Mouse (Mus musculus): ENCODE data around the gene Elmo1. TPM values are rescaled to one million over a fixed set of nuclear protein-coding genes. Genes with fewer than 3 reads are reported as not detected.

Elmo1 gene
- polyA plus RNA-seq, 1 experiment = 0.40 TPM

- Histone ChIP-seq H3K4me3 (no peak overlapping the region), H3ac (ENCODE audit: control insufficient read depth, insufficient read length) (no peak overlapping the region), H3K36me3 (ENCODE audit: control insufficient read depth, insufficient read depth) (no peaks in the 10 kb centered on the region), H3K27me3 (ENCODE audit: control insufficient read depth, insufficient read depth, insufficient read length) (no peaks in the 10 kb centered on the region), H3K79me2 (ENCODE audit: control insufficient read depth, insufficient read depth) (no peaks in the 10 kb centered on the region), H3K4me2 (ENCODE audit: low read depth) (peak overlapping the region; percentile 16)
- TF ChIP-seq POLR2AphosphoS2 (IDR thresholded peaks at IDR 0.05; ENCODE audit: insufficient read length, low read depth) (no peak), E2F4 (IDR thresholded peaks at IDR 0.05; ENCODE audit: insufficient read depth) (no peak), MYOG (IDR thresholded peaks at IDR 0.05; ENCODE audit: control insufficient read depth in 1 of 3, insufficient read depth in 1 of 3, insufficient read length in 2 of 3, low read depth in 2 of 3) (no peak), MYOD1 (IDR thresholded peaks at IDR 0.05; ENCODE audit: control insufficient read depth in 1 of 3, insufficient read length in 2 of 3, low read depth in 2 of 3) (no peak), MAX (IDR thresholded peaks at IDR 0.05; ENCODE audit: low read depth) (no peak), USF1 (IDR thresholded peaks at IDR 0.05; ENCODE audit: low read depth) (no peak), SRF (IDR thresholded peaks at IDR 0.05; ENCODE audit: control insufficient read depth, insufficient read length, low read depth) (no peak), POLR2A (IDR thresholded peaks at IDR 0.05; ENCODE audit: insufficient read length, low read depth) (no peak)
Observed at GRCm38 (mm10) chr13:20131322-20131997, 41.1 kb downstream of the Elmo1 start.

GRCm38 (mm10) chr13:20131998-20132371 lies 41.6 kb downstream of the Elmo1 start:
- no peaks in the 10 kb centered on the region for H3K27me3 ChIP-seq (ENCODE audit: control insufficient read depth, insufficient read depth, insufficient read length)

GRCm38 (mm10) chr13:20133602-20134394 lies 43.4 kb downstream of the Elmo1 start:
- no peak for TF ChIP-seq E2F4 (IDR thresholded peaks at IDR 0.05; ENCODE audit: insufficient read depth)
- no peak for TF ChIP-seq POLR2A (IDR thresholded peaks at IDR 0.05; ENCODE audit: insufficient read length, low read depth)
- TF ChIP-seq SRF (IDR thresholded peaks at IDR 0.05; ENCODE audit: control insufficient read depth, insufficient read length, low read depth) = no peak
- no peak for TF ChIP-seq MAX (IDR thresholded peaks at IDR 0.05; ENCODE audit: low read depth)
- no peak for TF ChIP-seq POLR2AphosphoS2 (IDR thresholded peaks at IDR 0.05; ENCODE audit: insufficient read length, low read depth)
- no peak for TF ChIP-seq REST (IDR thresholded peaks at IDR 0.05; ENCODE audit: insufficient read depth, insufficient read length)
- no peak for TF ChIP-seq TCF3 (IDR thresholded peaks at IDR 0.05; ENCODE audit: insufficient read length, low read depth)
- TF ChIP-seq USF1 (IDR thresholded peaks at IDR 0.05; ENCODE audit: low read depth) = peak; percentile 61
- TF ChIP-seq TCF12 (IDR thresholded peaks at IDR 0.05; ENCODE audit: insufficient read depth, poor library complexity, severe bottlenecking) = no peak
- TF ChIP-seq CEBPB (IDR thresholded peaks at IDR 0.05; ENCODE audit: insufficient read depth, poor library complexity, severe bottlenecking) = peak; percentile 24; the same call in 1 of the 2 replicates
- H3K27me3 ChIP-seq (ENCODE audit: control insufficient read depth, insufficient read depth, insufficient read length) = no peaks in the 10 kb centered on the region
- H3K4me3 ChIP-seq = no peak overlapping the region

More at GRCm38 (mm10) chr13:20131998-20132371, 41.6 kb downstream of the Elmo1 start:
- H3K4me2 ChIP-seq (ENCODE audit: low read depth) = peak overlapping the region; percentile 16
- H3K4me3 ChIP-seq = no peak overlapping the region
- TF ChIP-seq MAX (IDR thresholded peaks at IDR 0.05; ENCODE audit: low read depth) (no peak), SRF (IDR thresholded peaks at IDR 0.05; ENCODE audit: control insufficient read depth, insufficient read length, low read depth) (no peak), MYOG (IDR thresholded peaks at IDR 0.05; ENCODE audit: control insufficient read depth in 1 of 3, insufficient read depth in 1 of 3, insufficient read length in 2 of 3, low read depth in 2 of 3) (no peak), REST (IDR thresholded peaks at IDR 0.05; ENCODE audit: insufficient read depth, insufficient read length) (no peak), POLR2AphosphoS2 (IDR thresholded peaks at IDR 0.05; ENCODE audit: insufficient read length, low read depth) (no peak), TCF3 (IDR thresholded peaks at IDR 0.05; ENCODE audit: insufficient read length, low read depth) (no peak), USF1 (IDR thresholded peaks at IDR 0.05; ENCODE audit: low read depth) (no peak), TCF12 (IDR thresholded peaks at IDR 0.05; ENCODE audit: insufficient read depth, poor library complexity, severe bottlenecking) (no peak), MYOD1 (IDR thresholded peaks at IDR 0.05; ENCODE audit: control insufficient read depth in 1 of 3, insufficient read length in 2 of 3, low read depth in 2 of 3) (no peak), E2F4 (IDR thresholded peaks at IDR 0.05; ENCODE audit: insufficient read depth) (no peak), POLR2A (IDR thresholded peaks at IDR 0.05; ENCODE audit: insufficient read length, low read depth) (no peak), CEBPB (IDR thresholded peaks at IDR 0.05; ENCODE audit: insufficient read depth, poor library complexity, severe bottlenecking) (no peak)
- no peak overlapping the region for H3ac ChIP-seq (ENCODE audit: control insufficient read depth, insufficient read length)
- no peaks in the 10 kb centered on the region for H3K79me2 ChIP-seq (ENCODE audit: control insufficient read depth, insufficient read depth)
- no peaks in the 10 kb centered on the region for H3K36me3 ChIP-seq (ENCODE audit: control insufficient read depth, insufficient read depth)

GRCm38 (mm10) chr13:20134395-20135225 lies 44.2 kb downstream of the Elmo1 start:
- Histone ChIP-seq H3K27me3 (ENCODE audit: control insufficient read depth, insufficient read depth, insufficient read length) (no peaks in the 10 kb centered on the region), H3K4me2 (ENCODE audit: low read depth) (no peak overlapping the region), H3K79me2 (ENCODE audit: control insufficient read depth, insufficient read depth) (no peaks in the 10 kb centered on the region), H3K4me3 (no peak overlapping the region), H3K36me3 (ENCODE audit: control insufficient read depth, insufficient read depth) (no peaks in the 10 kb centered on the region), H3ac (ENCODE audit: control insufficient read depth, insufficient read length) (no peak overlapping the region)
- TF ChIP-seq CEBPB (IDR thresholded peaks at IDR 0.05; ENCODE audit: insufficient read depth, poor library complexity, severe bottlenecking) = no peak

More at GRCm38 (mm10) chr13:20133602-20134394, 43.4 kb downstream of the Elmo1 start:
- H3K4me2 ChIP-seq (ENCODE audit: low read depth) = no peak overlapping the region
- no peaks in the 10 kb centered on the region for H3K36me3 ChIP-seq (ENCODE audit: control insufficient read depth, insufficient read depth)
- no peaks in the 10 kb centered on the region for H3K79me2 ChIP-seq (ENCODE audit: control insufficient read depth, insufficient read depth)
- no peak overlapping the region for H3ac ChIP-seq (ENCODE audit: control insufficient read depth, insufficient read length)
